Mouse (Mus musculus) MEL (cell line): Measurements from ENCODE around the gene Glp2r. TPM values are rescaled to one million over a fixed set of nuclear protein-coding genes. Genes with fewer than 3 reads are reported as not detected.

Source experiments
- DNase-seq: peaks from one replicate; pipeline ENCODE4 v3.0.0; 2011; ENCODE audit warnings: low read depth, low spot score
- H3K27ac ChIP-seq: 2 replicates; pipeline ENCODE4 v1.5.1; 2012; ENCODE audit warnings: low read depth, mild to moderate bottlenecking, control low read depth, low read length, moderate library complexity; ENCODE audit not compliant: control insufficient read depth
- H3K27me3 ChIP-seq, 2 experiments: fragments of 150-350 bp in 1 of 2; sonication (generic) in 1 of 2; 2 replicates each; pipeline ENCODE4 v1.6.1; 2012; ENCODE audit warnings: low read length in 2 of 2, mild to moderate bottlenecking in 2 of 2, improper control_type of control experiment in 1 of 2, moderate library complexity in 1 of 2; ENCODE audit not compliant: insufficient read depth in 2 of 2, control insufficient read depth in 1 of 2
- H3K36me3 ChIP-seq, 2 experiments: 2 replicates each; pipeline ENCODE4 v1.6.1; 2012 to 2014; ENCODE audit warnings: low read length in 2 of 2, improper control_type of control experiment in 1 of 2, inconsistent platforms in 1 of 2, mild to moderate bottlenecking in 1 of 2; ENCODE audit not compliant: insufficient read depth in 2 of 2, control insufficient read depth in 1 of 2
- H3K4me1 ChIP-seq, 2 experiments: fragments of 150-350 bp in 1 of 2; sonication (generic) in 1 of 2; 2 replicates each; pipeline ENCODE4 v1.6.1; 2012; ENCODE audit warnings: low read length in 2 of 2, improper control_type of control experiment in 1 of 2, mild to moderate bottlenecking in 1 of 2; ENCODE audit not compliant: insufficient read depth in 2 of 2, control insufficient read depth in 1 of 2
- H3K4me3 ChIP-seq, 2 experiments: fragments of 150-350 bp in 1 of 2; sonication (generic) in 1 of 2; 2 replicates each; pipeline ENCODE4 v1.5.1; 2012; ENCODE audit warnings: low read depth in 2 of 2, low read length in 2 of 2, mild to moderate bottlenecking in 2 of 2, moderate library complexity in 2 of 2, control low read depth in 1 of 2, improper control_type of control experiment in 1 of 2; ENCODE audit not compliant: control insufficient read depth in 1 of 2, insufficient read depth in 1 of 2
- H3K79me2 ChIP-seq: 2 replicates; pipeline ENCODE4 v1.6.1; 2012; ENCODE audit warnings: mild to moderate bottlenecking, low read length, moderate library complexity; ENCODE audit not compliant: control insufficient read depth, poor library complexity, insufficient read depth
- H3K9ac ChIP-seq: 2 replicates; pipeline ENCODE4 v1.6.1; 2012; ENCODE audit warnings: low read depth, mild to moderate bottlenecking, control low read depth, low read length, moderate library complexity; ENCODE audit not compliant: control insufficient read depth, poor library complexity, severe bottlenecking
- H3K9me3 ChIP-seq: fragments of 150-350 bp; sonication (generic); replicated peaks from 2 replicates; pipeline ENCODE4 v1.6.1; 2012; ENCODE audit warnings: mild to moderate bottlenecking, low read length, improper control_type of control experiment, moderate library complexity; ENCODE audit not compliant: insufficient read depth
- BHLHE40 ChIP-seq: IDR thresholded peaks from 2 replicates; pipeline ENCODE4 v1.6.1; 2012; ENCODE audit warnings: low read depth, mild to moderate bottlenecking, inconsistent platforms, low read length, improper control_type of control experiment, borderline replicate concordance
- CHD1 ChIP-seq: IDR thresholded peaks from 2 replicates; pipeline ENCODE4 v1.6.1; 2012; ENCODE audit warnings: low read depth, mild to moderate bottlenecking, inconsistent platforms, low read length, improper control_type of control experiment
- CHD2 ChIP-seq: IDR thresholded peaks from 2 replicates; pipeline ENCODE4 v1.6.1; 2011; ENCODE audit warnings: low read length, improper control_type of control experiment
- ELF1 ChIP-seq: IDR thresholded peaks from 2 replicates; pipeline ENCODE4 v1.6.1; 2014; ENCODE audit warnings: low read depth, mild to moderate bottlenecking, inconsistent platforms, low read length, improper control_type of control experiment, moderate library complexity
- EP300 ChIP-seq, 2 experiments: IDR thresholded peaks; 2 replicates each; pipeline ENCODE4 v1.6.1; 2011; ENCODE audit warnings: improper control_type of control experiment in 2 of 2, low read length in 2 of 2, low read depth in 1 of 2, mild to moderate bottlenecking in 1 of 2
- ETS1 ChIP-seq: IDR thresholded peaks from 2 replicates; pipeline ENCODE4 v1.6.1; 2012; ENCODE audit warnings: low read depth, mild to moderate bottlenecking, inconsistent platforms, low read length, improper control_type of control experiment, moderate library complexity
- GABPA ChIP-seq: IDR thresholded peaks from 2 replicates; pipeline ENCODE4 v1.6.1; 2012; ENCODE audit warnings: low read depth, mild to moderate bottlenecking, inconsistent platforms, low read length, improper control_type of control experiment, moderate library complexity
- GATA1 ChIP-seq: IDR thresholded peaks from 2 replicates; pipeline ENCODE4 v1.6.1; 2011; ENCODE audit warnings: low read depth, low read length, improper control_type of control experiment
- HCFC1 ChIP-seq: IDR thresholded peaks from 2 replicates; pipeline ENCODE4 v1.6.1; 2012; ENCODE audit warnings: low read depth, mild to moderate bottlenecking, inconsistent platforms, low read length, improper control_type of control experiment, moderate library complexity
- MAFK ChIP-seq: IDR thresholded peaks from 2 replicates; pipeline ENCODE4 v1.6.1; 2011; ENCODE audit warnings: low read depth, mild to moderate bottlenecking, low read length, improper control_type of control experiment, borderline replicate concordance
- MAX ChIP-seq: IDR thresholded peaks from 2 replicates; pipeline ENCODE4 v1.6.1; 2011; ENCODE audit warnings: low read length, improper control_type of control experiment
- MYB ChIP-seq: IDR thresholded peaks from 2 replicates; pipeline ENCODE4 v1.6.1; 2011; ENCODE audit warnings: mild to moderate bottlenecking, low read depth, low read length, improper control_type of control experiment
- MYC ChIP-seq: IDR thresholded peaks from 2 replicates; pipeline ENCODE4 v1.6.1; 2011; ENCODE audit warnings: low read depth, mild to moderate bottlenecking, low read length, improper control_type of control experiment, moderate library complexity
- RAD21 ChIP-seq: IDR thresholded peaks from 2 replicates; pipeline ENCODE4 v1.6.1; 2011; ENCODE audit warnings: mild to moderate bottlenecking, low read depth, low read length, improper control_type of control experiment
- RCOR1 ChIP-seq: IDR thresholded peaks from 2 replicates; pipeline ENCODE4 v1.6.1; 2012; ENCODE audit warnings: low read depth, mild to moderate bottlenecking, inconsistent platforms, low read length, improper control_type of control experiment
- SMC3 ChIP-seq: IDR thresholded peaks from 2 replicates; pipeline ENCODE4 v1.6.1; 2011; ENCODE audit warnings: low read depth, low read length, improper control_type of control experiment
- TBP ChIP-seq: IDR thresholded peaks from 2 replicates; pipeline ENCODE4 v1.8.0; 2011; ENCODE audit warnings: low read depth, low read length, improper control_type of control experiment
- UBTF ChIP-seq: IDR thresholded peaks from 2 replicates; pipeline ENCODE4 v1.6.1; 2012; ENCODE audit warnings: low read depth, mild to moderate bottlenecking, inconsistent platforms, low read length, improper control_type of control experiment, moderate library complexity, borderline replicate concordance; ENCODE audit not compliant: insufficient read depth
- USF2 ChIP-seq, 2 experiments: IDR thresholded peaks; 2 replicates each; pipeline ENCODE4 v1.6.1; 2011 to 2012; ENCODE audit warnings: improper control_type of control experiment in 2 of 2, low read length in 2 of 2, borderline replicate concordance in 1 of 2, inconsistent platforms in 1 of 2, low read depth in 1 of 2, mild to moderate bottlenecking in 1 of 2; ENCODE audit not compliant: insufficient read depth in 1 of 2
- ZKSCAN1 ChIP-seq: IDR thresholded peaks from 2 replicates; pipeline ENCODE4 v1.6.1; 2012; ENCODE audit warnings: low read depth, mild to moderate bottlenecking, inconsistent platforms, low read length, improper control_type of control experiment, moderate library complexity
- ZMIZ1 ChIP-seq: IDR thresholded peaks from 2 replicates; pipeline ENCODE4 v1.6.1; 2012; ENCODE audit warnings: low read depth, mild to moderate bottlenecking, inconsistent platforms, low read length, improper control_type of control experiment, moderate library complexity
- ZNF384 ChIP-seq: IDR thresholded peaks from 2 replicates; pipeline ENCODE4 v1.6.1; 2012; ENCODE audit warnings: low read depth, mild to moderate bottlenecking, inconsistent platforms, low read length, improper control_type of control experiment
- polyA plus RNA-seq, 2 experiments: library from polyadenylated mRNA; stranded (reverse) in 1 of 2; unstranded in 1 of 2; fragments of >175 nt in 1 of 2; fragments of >200 nt in 1 of 2; gene quantifications; 2 replicates each; pipeline versions ENCODE4 v1.2.1 to v1.2.4; 2012; ENCODE audit warnings: low replicate concordance in 2 of 2, low read depth in 1 of 2; ENCODE audit not compliant: insufficient read length in 2 of 2, insufficient read depth in 1 of 2, missing spikeins in 1 of 2
- total RNA-seq: library from RNA; depleted of rRNA; stranded (reverse); fragments of 300-350 nt; gene quantifications from 2 replicates; pipeline ENCODE4 v1.2.3, GENCODE M21; 2012

The Glp2r gene
- total and polyA plus RNA-seq, 3 experiments = not detected

DNA sequence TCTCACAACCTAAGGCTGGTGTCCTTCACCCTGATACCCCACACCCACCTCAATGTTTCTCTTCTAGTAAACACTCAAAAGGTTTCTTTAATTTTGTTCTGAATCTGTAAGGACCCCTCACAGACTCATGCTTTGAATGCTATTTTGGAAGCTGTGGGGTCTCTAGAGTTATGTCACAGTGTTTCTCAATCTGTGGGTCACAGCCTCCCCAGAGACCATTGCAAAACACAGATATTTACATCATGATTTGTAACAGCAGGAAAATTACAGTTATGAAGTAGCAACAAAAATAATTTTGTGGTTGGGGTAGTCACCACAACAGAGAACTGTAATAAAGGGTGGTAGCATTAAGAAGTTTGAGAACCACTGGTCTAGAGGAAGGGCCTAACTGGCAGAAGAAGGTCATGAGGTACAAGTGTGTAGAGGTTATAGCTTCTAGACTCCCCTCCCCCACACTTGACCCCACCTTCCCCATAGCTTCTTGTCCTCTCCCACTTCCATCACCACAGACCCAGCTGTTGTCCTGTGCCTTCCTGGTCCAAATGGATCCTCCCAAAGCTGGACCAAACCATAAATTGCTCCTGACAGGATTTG lies 29.3 kb upstream of the Glp2r start:
- Histone ChIP-seq H3K9me3 (no peaks in the 10 kb centered on the region), H3K27ac (no peak overlapping the region), H3K4me3 (no peak overlapping the region), H3K27me3 (no peaks in the 10 kb centered on the region), H3K36me3 (no peaks in the 10 kb centered on the region), H3K4me1 (no peaks in the 10 kb centered on the region), H3K79me2 (no peaks in the 10 kb centered on the region), H3K9ac (no peak overlapping the region)
- TF ChIP-seq CHD2 (no peak), ZMIZ1 (no peak), CHD1 (no peak), ZKSCAN1 (no peak), TBP (no peak), EP300 (IDR thresholded peaks at IDR 0.05; ENCODE audit: low read depth in 1 of 2, low read length in 2 of 2) (no peak), GATA1 (no peak), SMC3 (no peak), MAX (no peak), ETS1 (no peak), ELF1 (no peak), RAD21 (no peak), MYC (no peak), MYB (no peak), RCOR1 (no peak), GABPA (no peak), MAFK (no peak)
- DNase-seq = no peak

DNA sequence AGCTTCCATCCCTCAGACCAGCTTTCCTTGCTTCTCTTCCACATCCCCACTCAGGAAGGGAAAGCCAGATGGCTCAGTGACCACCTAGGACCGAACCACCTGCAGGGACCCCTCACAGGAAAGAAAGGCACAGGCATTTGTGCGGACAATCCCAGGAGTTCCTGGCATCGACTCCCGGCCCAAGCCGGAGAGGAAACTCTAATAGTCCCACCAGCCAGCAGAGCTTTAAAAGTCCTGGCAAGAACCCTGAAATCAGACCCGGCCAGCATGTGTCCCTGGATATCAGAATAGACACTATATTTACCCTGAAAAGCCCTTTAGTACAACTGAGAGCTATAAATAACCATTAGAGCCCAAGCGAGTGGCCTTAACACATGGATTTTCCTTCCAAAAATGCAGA lies 27.0 kb upstream of the Glp2r start, which contains the start of gene Dhrs7c:
TSS of gene Dhrs7c (plus strand) at position 257 of the 400 bp plus-strand sequence.
- no peak within 1 kb of the TSS for H3K9ac ChIP-seq
- TF ChIP-seq USF2 (IDR thresholded peaks at IDR 0.05; ENCODE audit: borderline replicate concordance in 1 of 2, insufficient read depth in 1 of 2, low read depth in 1 of 2, low read length in 2 of 2) = no peak
- no peak for TF ChIP-seq UBTF
- TF ChIP-seq HCFC1 = no peak
- TF ChIP-seq RCOR1 = no peak
- TF ChIP-seq MAFK = no peak
- no peak for TF ChIP-seq TBP
- TF ChIP-seq BHLHE40 = no peak
- TF ChIP-seq ZKSCAN1 = no peak
- no peak for TF ChIP-seq ZNF384
- TF ChIP-seq, all 39 proteins: peak for 0
- no peaks in the 10 kb centered on the region for H3K4me1 ChIP-seq
- H3K4me3 ChIP-seq = no peak within 1 kb of the TSS
- no peaks in the 10 kb centered on the region for H3K79me2 ChIP-seq
- no peaks in the 10 kb centered on the region for H3K9me3 ChIP-seq
- no peak for DNase-seq
- no peaks in the 10 kb centered on the region for H3K36me3 ChIP-seq
- H3K27ac ChIP-seq = no peak within 1 kb of the TSS
- H3K27me3 ChIP-seq = no peaks in the 10 kb centered on the region
